Mouse (Mus musculus): ENCODE results near the gene Gprc5b. TPM values are rescaled to one million over a fixed set of nuclear protein-coding genes. Genes with fewer than 3 reads are reported as not detected.

The Gprc5b gene
- polyA plus RNA-seq, 1 experiment from 2014 or later: 0.66 TPM

GRCm38 (mm10) chr7:118996137-118996837, 1.3 kb upstream of the Gprc5b start:
- no peaks in the 10 kb centered on the region for H3K9me3 ChIP-seq (ENCODE audit: control insufficient read depth)
- peak; percentile 100 for TF ChIP-seq CTCF (IDR thresholded peaks at IDR 0.05; ENCODE audit: low read depth)
- 7% methylated on average over 13 of the region's 13 CpGs for WGBS
- H3K27ac ChIP-seq (ENCODE audit: low read depth, low read length): no peak overlapping the region
- no peaks in the 10 kb centered on the region for H3K36me3 ChIP-seq (ENCODE audit: control insufficient read depth, insufficient read depth)
- no peak overlapping the region for H3K9ac ChIP-seq (ENCODE audit: low read depth, low read length)
- H3K4me1 ChIP-seq (replicated peaks; ENCODE audit: control insufficient read depth, insufficient read depth, low read length): no peaks in the 10 kb centered on the region
- H3K4me3 ChIP-seq (ENCODE audit: low read depth, low read length): no peak overlapping the region; the same call in 1 of the 2 replicates
- peak overlapping the region; percentile 85 for H3K4me2 ChIP-seq (replicated peaks; ENCODE audit: low read depth)
- 0 out of 2 replicates have a peak, but pooled peaks cover 10% of the 10 kb centered on the region for H3K27me3 ChIP-seq (replicated peaks; ENCODE audit: control insufficient read depth, insufficient read depth, low read length)
- peak; percentile 55 for ATAC-seq

DNA sequence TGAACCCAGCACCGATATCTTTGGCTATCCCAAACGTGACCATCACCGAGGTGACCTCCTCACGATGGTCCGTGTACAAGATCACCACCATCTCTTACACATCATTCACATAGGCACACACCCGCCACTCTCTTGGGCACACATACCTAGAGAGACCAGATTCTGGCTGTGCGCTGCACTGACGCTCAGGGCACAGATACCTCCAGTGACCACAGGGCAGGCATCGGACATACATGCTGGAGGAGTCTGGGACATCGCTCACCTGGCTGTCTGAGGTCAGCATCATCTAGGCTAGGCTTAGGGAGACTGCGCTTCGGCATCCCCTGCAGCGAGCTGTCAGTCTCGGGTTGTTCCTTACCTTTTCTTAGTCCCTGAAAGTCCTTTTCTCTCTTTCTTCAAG, 660 bp upstream of the Gprc5b start:
- WGBS: 13% methylated on average over 14 of the region's 14 CpGs

DNA sequence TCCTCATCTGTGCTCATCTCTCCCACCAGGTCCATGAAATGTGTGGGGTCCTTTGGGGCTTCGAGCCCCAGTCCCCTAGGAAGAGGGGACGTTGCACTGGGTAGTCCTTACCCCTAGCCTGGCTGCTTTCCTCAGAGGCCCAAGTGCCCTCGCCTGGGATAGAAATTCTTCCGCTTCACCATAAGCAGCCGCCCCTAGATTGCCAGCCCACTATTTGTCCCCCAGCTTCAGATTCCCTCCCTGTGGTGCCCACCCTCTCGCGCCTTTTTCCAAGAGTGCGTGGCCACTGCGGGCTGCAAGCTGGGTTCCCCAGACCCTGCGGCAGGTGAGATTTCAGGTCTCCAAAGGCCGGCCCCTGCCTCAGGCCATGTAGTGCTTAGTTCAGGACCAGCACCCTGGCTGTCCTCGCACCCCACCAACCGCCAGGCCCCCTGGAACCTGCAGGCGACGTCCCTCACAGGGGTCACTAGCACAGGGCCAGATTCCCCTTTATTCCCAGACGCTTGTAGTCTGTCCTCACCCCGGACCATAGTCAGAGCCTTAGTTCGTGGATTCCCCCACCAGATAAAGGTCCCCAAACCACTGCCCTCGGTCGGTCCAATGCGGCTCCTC, 674 bp downstream of the Gprc5b start:
- Histone ChIP-seq H3K27ac (ENCODE audit: low read depth, low read length) (no peak overlapping the region), H3K4me1 (replicated peaks; ENCODE audit: control insufficient read depth, insufficient read depth, low read length) (no peaks in the 10 kb centered on the region), H3K4me3 (ENCODE audit: low read depth, low read length) (peak overlapping the region; percentile 58), H3K36me3 (ENCODE audit: control insufficient read depth, insufficient read depth) (no peaks in the 10 kb centered on the region), H3K9ac (ENCODE audit: low read depth, low read length) (peak overlapping the region; percentile 40), H3K9me3 (ENCODE audit: control insufficient read depth) (no peaks in the 10 kb centered on the region), H3K27me3 (replicated peaks; ENCODE audit: control insufficient read depth, insufficient read depth, low read length) (0 out of 2 replicates have a peak, but pooled peaks cover 10% of the 10 kb centered on the region), H3K4me2 (replicated peaks; ENCODE audit: low read depth) (peak overlapping the region; percentile 85)
- 0 out of 2 replicates have a peak, but pooled peaks have one; percentile 8 for ATAC-seq
- WGBS: 3% methylated on average over 21 of the region's 21 CpGs
- TF ChIP-seq CTCF (IDR thresholded peaks at IDR 0.05; ENCODE audit: low read depth): no peak

More for the DNA sequence above, 660 bp upstream of the Gprc5b start:
- Histone ChIP-seq H3K27me3 (replicated peaks; ENCODE audit: control insufficient read depth, insufficient read depth, low read length) (0 out of 2 replicates have a peak, but pooled peaks cover 10% of the 10 kb centered on the region), H3K4me1 (replicated peaks; ENCODE audit: control insufficient read depth, insufficient read depth, low read length) (no peaks in the 10 kb centered on the region), H3K4me2 (replicated peaks; ENCODE audit: low read depth) (peak overlapping the region; percentile 85), H3K27ac (ENCODE audit: low read depth, low read length) (no peak overlapping the region), H3K9ac (ENCODE audit: low read depth, low read length) (no peak overlapping the region), H3K9me3 (ENCODE audit: control insufficient read depth) (no peaks in the 10 kb centered on the region), H3K36me3 (ENCODE audit: control insufficient read depth, insufficient read depth) (no peaks in the 10 kb centered on the region), H3K4me3 (ENCODE audit: low read depth, low read length) (peak overlapping the region; percentile 58; the same call in 1 of the 2 replicates)
- no peak for ATAC-seq
- TF ChIP-seq CTCF (IDR thresholded peaks at IDR 0.05; ENCODE audit: low read depth): no peak

- Histone ChIP-seq H3K4me3 (ENCODE audit: low read depth, low read length) (peak overlapping the region; percentile 58), H3K27ac (ENCODE audit: low read depth, low read length) (no peak overlapping the region), H3K4me2 (replicated peaks; ENCODE audit: low read depth) (peak overlapping the region; percentile 85), H3K27me3 (replicated peaks; ENCODE audit: control insufficient read depth, insufficient read depth, low read length) (0 out of 2 replicates have a peak, but pooled peaks cover 10% of the 10 kb centered on the region), H3K9ac (ENCODE audit: low read depth, low read length) (peak overlapping the region; percentile 40), H3K4me1 (replicated peaks; ENCODE audit: control insufficient read depth, insufficient read depth, low read length) (no peaks in the 10 kb centered on the region), H3K9me3 (ENCODE audit: control insufficient read depth) (no peaks in the 10 kb centered on the region), H3K36me3 (ENCODE audit: control insufficient read depth, insufficient read depth) (no peaks in the 10 kb centered on the region)
- no peak for TF ChIP-seq CTCF (IDR thresholded peaks at IDR 0.05; ENCODE audit: low read depth)
- WGBS: 10% methylated on average over 26 of the region's 26 CpGs
- no peak for ATAC-seq
Measured at GRCm38 (mm10) chr7:118993597-118994230, 1.3 kb downstream of the Gprc5b start.

- no peak for ATAC-seq
- WGBS: 65% methylated on average over 13 of the region's 13 CpGs
- TF ChIP-seq CTCF (IDR thresholded peaks at IDR 0.05; ENCODE audit: low read depth): no peak
- Histone ChIP-seq H3K4me3 (ENCODE audit: low read depth, low read length) (no peak overlapping the region), H3K9me3 (ENCODE audit: control insufficient read depth) (no peaks in the 10 kb centered on the region), H3K4me1 (replicated peaks; ENCODE audit: control insufficient read depth, insufficient read depth, low read length) (no peaks in the 10 kb centered on the region), H3K27ac (ENCODE audit: low read depth, low read length) (no peak overlapping the region), H3K4me2 (replicated peaks; ENCODE audit: low read depth) (peak overlapping the region; percentile 85), H3K9ac (ENCODE audit: low read depth, low read length) (no peak overlapping the region), H3K27me3 (replicated peaks; ENCODE audit: control insufficient read depth, insufficient read depth, low read length) (0 out of 2 replicates have a peak, but pooled peaks cover 10% of the 10 kb centered on the region), H3K36me3 (ENCODE audit: control insufficient read depth, insufficient read depth) (no peaks in the 10 kb centered on the region)
Measured at GRCm38 (mm10) chr7:118992623-118993405, 2.2 kb downstream of the Gprc5b start.
